Mouse (Mus musculus) heart, postnatal 0 days (tissue): ENCODE data around the gene Gm28043.

Experiments
- CTCF ChIP-seq: IDR thresholded peaks from 2 replicates; pipeline ENCODE4 v1.5.1; 2016; ENCODE audit warnings: antibody characterized with exemption, control low read depth, low read depth
- EP300 ChIP-seq: IDR thresholded peaks from 2 replicates; pipeline ENCODE4 v1.6.1; 2016; ENCODE audit warnings: antibody characterized with exemption, low read depth

- TF ChIP-seq CTCF (no peak), EP300 (no peak)
Observed at GRCm38 (mm10) chr17:29732522-29732921, 117.8 kb downstream of the Gm28043 start.
